Mouse (Mus musculus) adrenal gland, postnatal 36 days (tissue): ENCODE data around the gene Gm21304. TPM values are rescaled to one million over a fixed set of nuclear protein-coding genes. Genes with fewer than 3 reads are reported as not detected.
"Not testable (repeated sequence)": the region's sequence is repeated elsewhere in the genome, so short reads cannot be mapped to it uniquely, and the experiment has no call there.

Source experiments
- DNase-seq, 2 experiments: peaks; one replicate each; pipeline ENCODE4 v3.0.0; 2021; ENCODE audit warnings: mixed read lengths in 1 of 2
- long read RNA-seq, 2 experiments: library from polyadenylated mRNA; stranded (forward); transcript quantifications; one replicate each; pipeline ENCODE4 v2.0.0; 2021; ENCODE audit warnings: borderline sequencing depth in 2 of 2
- total RNA-seq, 2 experiments: library from RNA; stranded (reverse); gene quantifications; 2 replicates each; pipeline ENCODE4 v1.2.3; 2021

The Gm21304 gene
- total RNA-seq: not detected
- long read RNA-seq, experiment 1: 0 reads
- long read RNA-seq, experiment 2: 0 reads

GRCm38 (mm10) chr10:104168215-104168614 lies at the start of gene Gm21304:
Gene Gm21304, plus strand, starts transcription at chr10:104168515.
- DNase-seq: not testable (repeated sequence)

- not testable (repeated sequence) for DNase-seq
Measured at GRCm38 (mm10) chr10:104142687-104143086, 25.6 kb upstream of the Gm21304 start, which contains the start of gene Gm21293. Gene Gm21293, plus strand, starts transcription at chr10:104142987.

- DNase-seq: not testable (repeated sequence)
Measured at GRCm38 (mm10) chr10:104151197-104151596, 17.1 kb upstream of the Gm21304 start, which contains the start of gene Gm6763. Gene Gm6763, plus strand, starts transcription at chr10:104151497.

GRCm38 (mm10) chr10:104159706-104160105 lies 8.6 kb upstream of the Gm21304 start, which contains the start of gene Gm8764:
Gene Gm8764, plus strand, starts transcription at chr10:104160006.
- DNase-seq: not testable (repeated sequence)

GRCm38 (mm10) chr10:104176724-104177123 lies 8.4 kb downstream of the Gm21304 start, which contains the start of gene Gm21312:
Gene Gm21312, plus strand, starts transcription at chr10:104177024.
- DNase-seq: not testable (repeated sequence)

GRCm38 (mm10) chr10:104185233-104185632 lies 16.9 kb downstream of the Gm21304 start, which contains the start of gene Gm20765:
Gene Gm20765, plus strand, starts transcription at chr10:104185533.
- DNase-seq: not testable (repeated sequence)

- not testable (repeated sequence) for DNase-seq
Measured at GRCm38 (mm10) chr10:104193742-104194141, 25.4 kb downstream of the Gm21304 start, which contains the start of gene Gm4340. Gene Gm4340, plus strand, starts transcription at chr10:104194042.

GRCm38 (mm10) chr10:104209655-104210054 lies 41.3 kb downstream of the Gm21304 start:
- DNase-seq: no peak

- no peak for DNase-seq
Measured at GRCm38 (mm10) chr10:104210268-104210990, 42.1 kb downstream of the Gm21304 start.

GRCm38 (mm10) chr10:104214527-104214926 lies 46.2 kb downstream of the Gm21304 start:
- DNase-seq: no peak

Other genes with a start within 250 kb of the Gm21304 start
- gene Gm21293, start 25.5 kb upstream of the Gm21304 start, total RNA-seq: not detected
- gene Gm6763, start 17.0 kb upstream of the Gm21304 start, total RNA-seq: not detected
- not detected for gene Gm8764, start 8.5 kb upstream of the Gm21304 start, total RNA-seq
- gene Gm21312, start 8.5 kb downstream of the Gm21304 start, total RNA-seq: not detected
- not detected for gene Gm20765, start 17.0 kb downstream of the Gm21304 start, total RNA-seq
- not detected for gene Gm4340, start 25.5 kb downstream of the Gm21304 start, total RNA-seq